Comparison of ENCODE assay signal across 16 mouse cellular contexts in genomic region chr8:8772424-8772823, GRCm38 (mm10).
A peak's percentile ranks its signal among the peaks of the same experiment; 100 is the strongest.
DNase-seq lines count a peak whose midpoint lies in the region; ATAC-seq lines count a peak whose summit lies in the region.
"Had no signal": no experiment of that assay in that cellular context is flagged by ENCODE, and none has a peak within 500 bp of the region (broad histone marks: within the 10 kb centered on the region; RNA-seq: fewer than 3 reads in every experiment).

No protein-coding gene starts in this region.

- H3K9ac ChIP-seq in embryonic facial prominence, embryonic 14.5 days (ENCODE audit: low read depth, low read length), result no peak overlapping the region
- H3K9ac ChIP-seq in lung, embryonic 15.5 days, result no peak overlapping the region
- H3K9ac ChIP-seq: limb, embryonic 15.5 days had no signal

- no peak overlapping the region for H3K4me3 ChIP-seq in embryonic facial prominence, embryonic 14.5 days (ENCODE audit: low read depth, low read length)
- H3K4me3 ChIP-seq in embryonic facial prominence, embryonic 10.5 days, result no peak overlapping the region
- H3K4me3 ChIP-seq in lung, embryonic 15.5 days, result no peak overlapping the region
- H3K4me3 ChIP-seq: layer of hippocampus, adult 2 months; limb, embryonic 15.5 days had no signal

- peak; percentile 25 for DNase-seq in embryonic facial prominence, embryonic 14.5 days (ENCODE audit: low spot score)
- DNase-seq in embryonic facial prominence, embryonic 10.5 days (ENCODE audit: low spot score), result no peak
- peak; percentile 13 to 29 for DNase-seq in kidney, postnatal 4 days
- DNase-seq in kidney, adult 18-20 months, result no peak
- no peak for DNase-seq in ovary, postnatal 36 days (ENCODE audit: low spot score)
- DNase-seq in thymus, postnatal 4 days, result no peak
- DNase-seq in left cerebral cortex, adult 9 months (ENCODE audit: low spot score in 2 of 2), result no peak
- DNase-seq: cerebellum, adult 18-20 months; midbrain, embryonic 14.5 days; right cerebral cortex, postnatal 25 days had no signal

- no peak overlapping the region for H3K4me2 ChIP-seq in embryonic facial prominence, embryonic 14.5 days (ENCODE audit: low read depth, low read length)
- H3K4me2 ChIP-seq in lung, embryonic 15.5 days, result no peak overlapping the region
- H3K4me2 ChIP-seq: limb, embryonic 15.5 days had no signal

- H3K9me3 ChIP-seq in embryonic facial prominence, embryonic 14.5 days (ENCODE audit: control insufficient read depth, low read length), result no peaks in the 10 kb centered on the region
- no peaks in the 10 kb centered on the region for H3K9me3 ChIP-seq in embryonic facial prominence, embryonic 10.5 days
- no peaks in the 10 kb centered on the region for H3K9me3 ChIP-seq in lung, embryonic 15.5 days
- H3K9me3 ChIP-seq: limb, embryonic 15.5 days had no signal

- no peaks in the 10 kb centered on the region for H3K27me3 ChIP-seq in embryonic facial prominence, embryonic 14.5 days (replicated peaks; ENCODE audit: control insufficient read depth, insufficient read depth, low read length)
- H3K27me3 ChIP-seq in embryonic facial prominence, embryonic 10.5 days (replicated peaks; ENCODE audit: low read depth, poor library complexity, severe bottlenecking), result peaks cover under 1% of the 10 kb centered on the region
- no peaks in the 10 kb centered on the region for H3K27me3 ChIP-seq in lung, embryonic 15.5 days
- H3K27me3 ChIP-seq: CH12.LX; limb, embryonic 15.5 days had no signal

- WGBS in embryonic facial prominence, embryonic 14.5 days, result 71% methylated on average over 5 of the region's 5 CpGs
- WGBS in embryonic facial prominence, embryonic 10.5 days, result 89% methylated on average over 5 of the region's 5 CpGs
- 57% methylated on average over 5 of the region's 5 CpGs for WGBS in lung, embryonic 15.5 days

- no peak overlapping the region for H3K27ac ChIP-seq in embryonic facial prominence, embryonic 14.5 days (replicated peaks; ENCODE audit: low read depth, low read length)
- H3K27ac ChIP-seq in embryonic facial prominence, embryonic 10.5 days (replicated peaks), result no peak overlapping the region
- H3K27ac ChIP-seq in lung, embryonic 15.5 days, result no peak overlapping the region; the same call in 1 of the 2 replicates
- H3K27ac ChIP-seq: layer of hippocampus, adult 2 months; limb, embryonic 15.5 days; macrophage had no signal

- ATAC-seq in embryonic facial prominence, embryonic 14.5 days (ENCODE audit: low read depth), result no peak
- peak; percentile 33; the same call in 1 of the 2 replicates for ATAC-seq in lung, embryonic 15.5 days (ENCODE audit: borderline replicate concordance, extremely low read depth, low FRiP score, low TSS enrichment)
- ATAC-seq: inflammation-experienced regulatory T-cells, adult 6 months had no signal

- peaks cover 7% of the 10 kb centered on the region for H3K4me1 ChIP-seq in embryonic facial prominence, embryonic 14.5 days (ENCODE audit: control insufficient read depth, insufficient read depth, low read length)
- H3K4me1 ChIP-seq in embryonic facial prominence, embryonic 10.5 days, result peaks cover 12% of the 10 kb centered on the region; the same call in 1 of the 2 replicates
- peaks cover 14% of the 10 kb centered on the region for H3K4me1 ChIP-seq in lung, embryonic 15.5 days

- H3K36me3 ChIP-seq in embryonic facial prominence, embryonic 14.5 days (ENCODE audit: control insufficient read depth, insufficient read depth, low read length), result no peaks in the 10 kb centered on the region
- no peaks in the 10 kb centered on the region for H3K36me3 ChIP-seq in embryonic facial prominence, embryonic 10.5 days (replicated peaks)
- H3K36me3 ChIP-seq in lung, embryonic 15.5 days, result no peaks in the 10 kb centered on the region
- H3K36me3 ChIP-seq: limb, embryonic 15.5 days had no signal

Comparison
In these comparisons a context has a peak if more than half of its experiments do, and no peak if none do; other contexts are left out.
1. DNase-seq: peak in embryonic facial prominence, embryonic 14.5 days (single experiment) and kidney, postnatal 4 days (2 of 2); none in embryonic facial prominence, embryonic 10.5 days (single experiment), kidney, adult 18-20 months (single experiment), ovary, postnatal 36 days (single experiment), thymus, postnatal 4 days (single experiment) and left cerebral cortex, adult 9 months (0 of 2).